Mouse (Mus musculus) heart, adult 18-20 months (tissue): ENCODE measurements around the gene Gm21739. TPM values are rescaled to one million over a fixed set of nuclear protein-coding genes. Genes with fewer than 3 reads are reported as not detected.
"Not testable (repeated sequence)": the region's sequence is repeated elsewhere in the genome, so short reads cannot be mapped to it uniquely, and the experiment has no call there.

ENCODE experiments used
- DNase-seq, 2 experiments: peaks; one replicate each; pipeline ENCODE4 v3.0.0; 2021 to 2022; ENCODE audit warnings: mixed read lengths in 1 of 2
- long read RNA-seq, 2 experiments: library from polyadenylated mRNA; stranded (forward); transcript quantifications; one replicate each; pipeline ENCODE4 v2.0.0; 2021
- total RNA-seq, 2 experiments: library from RNA; stranded (reverse); gene quantifications; 2 replicates each; pipeline ENCODE4 v1.2.3; 2021

Gene Gm21739
- not detected for total RNA-seq
- long read RNA-seq, experiment 1 = 0 reads
- long read RNA-seq, experiment 2 = 0 reads

DNA sequence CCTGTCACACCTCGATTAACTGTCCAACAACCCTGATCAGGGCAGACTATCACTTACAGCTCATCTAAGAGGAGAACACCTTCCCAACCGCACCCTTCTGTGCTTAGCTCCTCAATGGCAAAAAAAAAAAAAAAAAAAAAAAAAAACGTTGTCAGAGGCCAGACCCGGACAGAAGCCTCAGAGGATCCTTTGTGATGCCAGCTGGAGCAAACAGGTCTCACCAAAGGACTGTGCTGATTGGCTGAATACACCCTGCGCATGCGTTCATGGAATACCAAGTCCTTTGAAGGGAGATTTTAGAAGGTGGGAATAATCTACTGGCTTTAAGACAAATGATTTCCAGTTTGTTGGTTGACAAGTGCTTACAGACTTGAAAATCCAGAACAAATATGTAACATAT, at the start of gene Gm21739:
Gene Gm21739, minus strand, starts transcription at position 101 of the 400 bp plus-strand sequence.
- not testable (repeated sequence) for DNase-seq
